Mouse (Mus musculus) left cerebral cortex, adult 11 months (tissue): ENCODE measurements at regions not wholly inside any gene's neighbourhood (a gene's known extent, or its start where the extent isn't known, plus 50 kb on each side); places are given as distances from the start of the nearest gene placed in this dataset.

ENCODE experiments used
- DNase-seq: peaks from one replicate; pipeline ENCODE4 v3.0.0; 2022; ENCODE audit warnings: low spot score

GRCm38 (mm10) chr2:115119429-115120205, 461.9 kb upstream of the BC052040 start:
- DNase-seq = no peak

GRCm38 (mm10) chr2:115120206-115120503, 461.4 kb upstream of the BC052040 start:
- DNase-seq = no peak

GRCm38 (mm10) chr2:115126625-115127369, 454.7 kb upstream of the BC052040 start:
- no peak for DNase-seq

DNA sequence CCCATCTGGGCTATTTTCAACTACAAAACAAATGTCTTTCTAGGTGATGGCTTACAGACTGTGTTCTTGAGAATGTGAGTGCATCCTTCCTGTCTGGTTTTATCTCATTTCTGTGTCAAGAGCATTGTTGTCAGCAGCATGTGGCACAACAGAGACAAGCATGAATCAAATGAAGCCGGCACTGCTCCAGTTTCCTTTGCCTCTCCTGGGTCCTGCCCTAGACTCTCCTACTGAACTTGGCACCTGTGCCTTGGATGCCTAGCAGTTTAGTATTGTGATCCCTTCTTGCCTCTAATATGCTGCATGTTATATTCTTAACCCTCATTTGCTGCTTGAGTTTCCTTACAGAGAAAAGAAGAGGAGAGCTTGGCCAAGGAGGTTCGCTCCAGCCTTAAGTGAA, 449.8 kb upstream of the BC052040 start:
- DNase-seq = no peak

- no peak for DNase-seq
Observed at GRCm38 (mm10) chr2:115132165-115132592, 449.3 kb upstream of the BC052040 start.

DNA sequence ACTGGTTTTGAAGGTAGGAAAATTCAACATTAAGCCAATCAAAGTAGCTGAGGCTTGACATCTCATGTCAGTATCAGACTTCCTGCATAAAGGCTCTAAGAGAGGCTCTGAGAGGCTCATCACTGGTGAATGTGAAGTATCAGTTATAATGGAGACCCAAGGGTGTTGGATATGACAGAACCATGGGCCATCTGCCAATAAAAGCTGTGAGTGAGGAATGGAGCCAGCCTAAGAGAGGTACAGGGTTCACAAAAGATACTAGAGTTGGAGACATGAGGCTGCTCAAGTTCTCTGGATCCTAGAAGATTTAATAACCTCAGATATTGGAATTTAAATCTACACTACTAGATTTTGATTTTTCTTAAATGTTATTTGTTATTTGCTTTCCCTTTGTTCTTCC, 440.1 kb upstream of the BC052040 start:
- DNase-seq = no peak

DNA sequence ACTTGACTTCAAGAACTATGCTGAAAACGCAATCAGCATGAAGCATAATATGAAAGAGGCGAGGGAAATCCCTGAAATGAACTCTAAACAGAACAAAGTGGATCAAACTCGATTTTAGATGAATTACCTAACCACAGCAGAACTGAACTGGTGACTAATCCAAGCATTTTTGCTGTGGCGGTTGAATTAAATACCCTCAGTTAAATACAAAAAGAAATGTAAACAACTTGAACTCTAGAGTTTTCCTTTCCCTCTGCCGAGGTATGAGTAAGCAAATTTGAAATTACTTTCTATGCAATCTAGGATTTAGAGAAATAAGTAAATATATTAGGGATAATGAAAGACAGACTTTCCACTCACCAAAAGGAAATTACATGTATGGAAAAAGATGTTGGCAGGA, 409.4 kb upstream of the BC052040 start:
- DNase-seq = no peak

DNA sequence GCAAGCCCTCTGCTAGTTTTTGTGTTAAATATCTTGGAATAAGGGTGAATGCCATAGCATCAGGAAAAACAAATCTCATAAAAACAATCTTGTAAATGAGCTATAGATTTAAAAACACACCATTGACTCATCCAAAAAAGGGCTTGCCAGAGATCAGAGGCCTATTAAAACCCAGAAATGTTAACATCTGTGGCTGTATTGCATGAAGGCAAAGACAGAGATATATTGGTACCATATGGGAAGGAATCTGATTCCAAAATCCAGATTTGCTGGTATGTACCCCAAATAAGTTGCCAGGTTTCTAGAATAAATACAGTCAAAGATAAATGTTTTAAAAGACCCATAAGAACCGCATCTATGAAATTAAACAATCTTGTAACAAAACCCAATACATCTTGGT, 404.4 kb upstream of the BC052040 start:
- no peak for DNase-seq

DNA sequence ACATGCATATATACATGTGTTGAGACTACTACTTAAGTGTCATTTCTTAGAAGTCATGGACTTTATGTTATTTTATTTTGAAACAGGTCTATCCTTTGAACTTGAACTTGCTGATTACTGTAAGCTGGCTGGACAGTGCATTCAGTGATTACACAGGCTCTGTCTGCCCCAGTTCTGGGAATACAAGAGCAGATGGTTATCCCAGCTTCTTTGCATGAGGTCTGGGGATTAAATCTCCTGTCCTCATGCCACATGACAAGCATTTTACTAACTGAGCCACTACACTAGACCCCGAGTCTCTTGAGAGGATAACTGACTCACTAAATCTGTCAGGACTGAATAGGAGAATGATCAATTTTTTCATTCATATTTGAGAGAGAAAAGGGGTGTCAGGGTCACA, 403.6 kb upstream of the BC052040 start:
- no peak for DNase-seq

DNA sequence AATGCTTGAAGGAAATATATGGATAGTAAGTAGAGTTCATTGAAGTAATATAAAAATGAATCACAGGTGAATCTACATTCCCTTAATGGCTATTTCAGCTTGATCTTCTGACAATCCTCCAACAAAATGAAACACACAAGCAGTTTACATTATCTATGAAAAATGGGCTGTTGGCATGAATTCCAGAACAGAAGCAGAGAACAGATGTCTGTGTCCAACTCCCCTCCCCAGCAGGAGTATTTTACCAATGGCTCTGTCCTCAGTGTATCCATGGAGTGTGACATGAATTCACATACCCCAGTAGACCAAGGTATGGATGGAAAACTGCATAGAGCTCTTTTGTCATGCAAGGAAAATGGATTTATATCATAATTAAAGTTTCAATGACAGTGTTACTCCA, 370.3 kb upstream of the BC052040 start:
- no peak for DNase-seq

DNA sequence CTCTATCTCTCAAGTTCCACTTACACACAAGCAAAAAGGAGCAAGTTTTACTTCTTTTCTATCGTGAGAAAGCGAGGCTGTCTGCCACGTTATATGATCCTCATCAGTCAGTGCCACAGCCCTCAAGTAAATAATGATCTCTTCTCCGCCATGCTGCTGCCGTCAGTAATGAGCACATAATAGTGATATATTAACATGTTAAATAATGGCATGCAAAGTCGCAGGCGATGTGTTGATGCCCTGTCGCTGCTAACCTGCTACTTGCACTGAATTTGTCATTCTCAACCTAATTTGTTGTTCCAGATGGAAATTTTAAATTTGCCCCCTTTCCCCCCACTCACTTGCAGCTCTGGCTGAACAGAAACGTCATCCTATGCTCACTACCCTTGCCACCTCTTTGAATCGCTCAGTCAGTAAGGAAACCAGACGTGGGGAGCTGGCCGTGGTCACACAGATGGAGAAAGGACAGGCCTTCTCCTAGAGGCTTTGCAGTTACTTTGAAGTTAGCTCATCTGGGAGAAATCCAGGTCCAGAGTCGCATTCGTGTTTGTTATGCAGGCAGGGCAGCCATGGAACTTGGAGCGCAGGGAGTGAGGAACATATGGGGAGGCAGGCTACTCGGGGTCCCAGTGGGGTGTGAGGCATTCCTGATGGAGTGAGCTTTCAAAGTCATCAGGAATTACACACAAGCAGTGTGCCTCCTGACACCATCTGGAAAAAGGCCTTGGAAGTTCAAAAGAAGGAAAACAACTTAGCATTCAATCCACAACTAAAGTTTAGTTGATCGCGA, 368.1 kb upstream of the BC052040 start:
- DNase-seq = no peak

GRCm38 (mm10) chr2:115214292-115214691, 367.2 kb upstream of the BC052040 start:
- no peak for DNase-seq

GRCm38 (mm10) chr2:115230041-115230440, 351.5 kb upstream of the BC052040 start:
- DNase-seq = no peak

GRCm38 (mm10) chr2:115247673-115248072, 333.8 kb upstream of the BC052040 start:
- DNase-seq = no peak

GRCm38 (mm10) chr2:115250019-115250807, 331.3 kb upstream of the BC052040 start:
- DNase-seq = no peak

DNA sequence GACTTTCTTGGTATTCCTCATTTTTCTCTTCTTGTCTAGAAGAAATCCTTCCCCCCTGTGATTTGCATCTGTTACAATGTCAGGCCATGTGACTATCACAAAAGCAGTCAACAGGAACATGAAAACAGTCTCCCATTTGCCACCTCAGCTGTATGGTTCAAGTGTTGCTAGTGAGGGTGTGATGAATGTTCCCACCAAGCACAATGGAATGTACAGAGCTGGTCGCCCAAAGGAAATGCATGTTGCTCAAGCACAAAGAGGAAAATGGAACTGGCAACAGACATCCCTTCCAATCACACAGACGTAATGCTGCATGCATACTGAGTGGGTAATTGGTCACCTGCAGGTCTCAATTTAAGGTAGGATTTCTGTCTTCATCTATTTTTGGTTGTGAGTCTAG, 324.1 kb upstream of the BC052040 start:
- DNase-seq = no peak

DNA sequence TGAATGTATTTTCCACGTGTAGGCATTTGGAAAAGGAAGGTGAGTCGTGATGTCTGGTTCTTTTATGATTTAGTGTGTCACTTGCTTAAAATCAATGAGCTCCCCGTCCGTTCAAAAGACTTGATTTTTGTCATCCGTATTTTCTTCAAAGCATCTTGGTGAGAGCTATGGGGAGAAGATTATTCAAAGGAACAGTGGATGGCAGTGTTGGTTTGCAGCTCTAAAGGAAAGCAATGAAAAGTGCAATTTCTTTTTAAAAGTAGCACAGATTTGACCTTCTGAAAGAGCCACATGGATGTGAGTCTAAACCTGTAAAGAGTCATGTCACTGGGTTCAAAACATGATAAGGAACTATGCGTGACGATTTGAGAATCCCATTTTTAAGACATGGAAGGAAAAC, 313.3 kb upstream of the BC052040 start:
- DNase-seq = no peak

DNA sequence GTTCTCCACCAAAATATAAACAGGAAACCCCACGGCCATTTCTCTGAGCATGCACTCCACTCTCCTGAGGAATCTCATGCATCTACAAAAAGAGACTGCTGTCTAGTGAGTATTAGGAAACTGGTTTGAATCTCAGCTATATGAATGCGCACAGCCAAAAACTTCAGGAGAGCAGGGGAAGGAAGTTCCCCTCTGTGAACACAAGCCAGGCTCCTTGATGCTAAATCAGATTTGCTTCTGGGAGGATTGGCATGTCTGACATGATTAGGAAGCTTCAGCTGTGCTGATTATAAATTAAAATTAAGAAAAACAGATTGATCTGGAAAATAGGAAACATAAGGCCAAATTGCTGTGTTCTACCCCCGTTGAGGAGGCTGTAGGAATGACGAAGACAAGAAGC, 304.1 kb upstream of the BC052040 start:
- no peak for DNase-seq

DNA sequence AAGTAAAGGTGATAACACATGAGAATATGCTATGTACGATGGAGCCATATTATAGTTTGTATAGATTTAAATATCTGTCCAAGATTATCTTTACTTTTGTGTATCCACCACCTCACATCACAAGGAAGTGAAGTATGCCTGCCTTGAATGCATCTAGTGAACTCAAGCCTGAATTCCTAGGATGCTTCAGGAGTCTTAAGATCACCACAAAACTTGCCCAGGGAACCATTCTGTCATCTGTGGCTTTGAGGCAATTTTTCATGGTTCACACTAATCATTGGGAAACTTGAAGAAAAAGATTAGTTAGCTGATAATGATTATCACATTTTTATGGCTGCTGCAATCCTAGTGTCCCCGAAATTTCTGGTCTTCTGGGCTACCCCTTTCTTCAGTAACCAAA, 288.5 kb upstream of the BC052040 start:
- DNase-seq = no peak

GRCm38 (mm10) chr2:115297463-115297862, 284.1 kb upstream of the BC052040 start:
- no peak for DNase-seq

DNA sequence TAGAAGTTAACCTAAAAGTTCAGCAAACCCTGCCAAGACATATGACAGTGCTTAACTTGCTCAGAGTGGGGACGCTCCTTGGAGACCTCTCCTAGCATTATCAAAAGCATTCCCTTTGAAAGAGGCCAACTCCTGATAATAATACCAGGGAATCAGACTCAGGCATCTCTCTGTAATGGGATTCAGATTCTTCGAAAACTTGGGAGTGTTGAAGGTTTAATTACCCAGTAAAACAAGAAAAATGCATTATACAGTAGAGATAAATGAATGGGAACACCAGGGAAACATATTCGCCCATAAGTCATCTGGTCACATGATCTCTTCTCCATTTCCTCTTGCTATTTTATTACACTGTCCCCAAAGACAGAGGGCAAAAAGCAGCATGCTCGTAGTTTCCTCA, 274.3 kb upstream of the BC052040 start:
- DNase-seq = no peak
